Mouse (Mus musculus): ENCODE data around the gene Plcb1.

Gene Plcb1

GRCm38 (mm10) chr2:135409418-135410097 lies 623.7 kb downstream of the Plcb1 start:
- DNase-seq (ENCODE audit: low spot score in 2 of 2), result no peak

- DNase-seq (ENCODE audit: low spot score in 2 of 2), result no peak
Observed at GRCm38 (mm10) chr2:135411675-135412074, 625.8 kb downstream of the Plcb1 start.

- DNase-seq (ENCODE audit: low spot score in 2 of 2), result no peak
Observed at GRCm38 (mm10) chr2:135415137-135415536, 629.3 kb downstream of the Plcb1 start.

GRCm38 (mm10) chr2:135419301-135419700 lies 633.4 kb downstream of the Plcb1 start:
- no peak for DNase-seq (ENCODE audit: low spot score in 2 of 2)

- DNase-seq (ENCODE audit: low spot score in 2 of 2), result no peak
Observed at GRCm38 (mm10) chr2:135434947-135435515, 649.2 kb downstream of the Plcb1 start.

- no peak for DNase-seq (ENCODE audit: low spot score in 2 of 2)
Observed at GRCm38 (mm10) chr2:135439034-135439433, 653.2 kb downstream of the Plcb1 start.

- DNase-seq (ENCODE audit: low spot score in 2 of 2), result no peak
Observed at GRCm38 (mm10) chr2:135439546-135440517, 654.0 kb downstream of the Plcb1 start.

GRCm38 (mm10) chr2:135453581-135453980 lies 667.7 kb downstream of the Plcb1 start:
- no peak for DNase-seq (ENCODE audit: low spot score in 2 of 2)

- DNase-seq (ENCODE audit: low spot score in 2 of 2), result no peak
Observed at GRCm38 (mm10) chr2:135454015-135454414, 668.1 kb downstream of the Plcb1 start.

- no peak for DNase-seq (ENCODE audit: low spot score in 2 of 2)
Observed at GRCm38 (mm10) chr2:135454455-135454854, 668.6 kb downstream of the Plcb1 start.

- DNase-seq (ENCODE audit: low spot score in 2 of 2), result no peak
Observed at GRCm38 (mm10) chr2:135467895-135468294, 682.0 kb downstream of the Plcb1 start.

- DNase-seq (ENCODE audit: low spot score in 2 of 2), result no peak
Observed at GRCm38 (mm10) chr2:135474107-135474506, 688.2 kb downstream of the Plcb1 start.

- DNase-seq (ENCODE audit: low spot score in 2 of 2), result no peak
Observed at GRCm38 (mm10) chr2:135485248-135485647, 699.4 kb downstream of the Plcb1 start.

GRCm38 (mm10) chr2:135488277-135488676 lies 702.4 kb downstream of the Plcb1 start:
- no peak for DNase-seq (ENCODE audit: low spot score in 2 of 2)

GRCm38 (mm10) chr2:135489127-135489526 lies 703.3 kb downstream of the Plcb1 start:
- DNase-seq (ENCODE audit: low spot score in 2 of 2), result no peak

GRCm38 (mm10) chr2:135492777-135493176 lies 706.9 kb downstream of the Plcb1 start:
- no peak for DNase-seq (ENCODE audit: low spot score in 2 of 2)

GRCm38 (mm10) chr2:135496553-135496952 lies 710.7 kb downstream of the Plcb1 start:
- no peak for DNase-seq (ENCODE audit: low spot score in 2 of 2)

- DNase-seq (ENCODE audit: low spot score in 2 of 2), result no peak
Observed at GRCm38 (mm10) chr2:135497251-135497650, 711.4 kb downstream of the Plcb1 start.

GRCm38 (mm10) chr2:135500872-135501271 lies 715.0 kb downstream of the Plcb1 start:
- no peak for DNase-seq (ENCODE audit: low spot score in 2 of 2)

- DNase-seq (ENCODE audit: low spot score in 2 of 2), result no peak
Observed at GRCm38 (mm10) chr2:135503328-135503997, 717.6 kb downstream of the Plcb1 start.

- no peak for DNase-seq (ENCODE audit: low spot score in 2 of 2)
Observed at GRCm38 (mm10) chr2:135503998-135504354, 718.1 kb downstream of the Plcb1 start.

GRCm38 (mm10) chr2:135507111-135507510 lies 721.2 kb downstream of the Plcb1 start:
- DNase-seq (ENCODE audit: low spot score in 2 of 2), result no peak

Data from spleen, postnatal 36 days (tissue).